Mouse (Mus musculus) liver, embryonic 16.5 days (tissue): Measurements from ENCODE around the gene Cldn16. TPM values are rescaled to one million over a fixed set of nuclear protein-coding genes. Genes with fewer than 3 reads are reported as not detected.
"Not testable (repeated sequence)": the region's sequence is repeated elsewhere in the genome, so short reads cannot be mapped to it uniquely, and the experiment has no call there.

Experiments
- ATAC-seq: fragments of 200-750 bp; cut with Nextera tagmentation; 2 replicates; pipeline ENCODE4 v1.8.0; 2017; ENCODE audit warnings: low read depth, mild to moderate bottlenecking, moderate number of reproducible peaks, moderate library complexity
- H3K27ac ChIP-seq: fragments of 300-500 bp; sonication (generic); 2 replicates; pipeline ENCODE4 v1.5.1; 2014; ENCODE audit warnings: mild to moderate bottlenecking, low read length
- H3K27me3 ChIP-seq: fragments of 300-500 bp; sonication (generic); 2 replicates; pipeline ENCODE4 v1.6.1; 2014; ENCODE audit warnings: low read depth, low read length, mixed read lengths; ENCODE audit not compliant: control insufficient read depth, insufficient read depth
- H3K36me3 ChIP-seq: fragments of 300-500 bp; sonication (generic); 2 replicates; pipeline ENCODE4 v1.6.1; 2014; ENCODE audit warnings: mild to moderate bottlenecking; ENCODE audit not compliant: control insufficient read depth, insufficient read depth
- H3K4me1 ChIP-seq: fragments of 300-500 bp; sonication (generic); 2 replicates; pipeline ENCODE4 v1.6.1; 2014; ENCODE audit warnings: low read depth, low read length, mixed read lengths; ENCODE audit not compliant: control insufficient read depth
- H3K4me2 ChIP-seq: fragments of 300-500 bp; sonication (generic); 2 replicates; pipeline ENCODE4 v1.6.1; 2014; ENCODE audit warnings: low read depth, low read length, mixed read lengths
- H3K4me3 ChIP-seq: fragments of 300-500 bp; sonication (generic); 2 replicates; pipeline ENCODE4 v1.5.1; 2014; ENCODE audit warnings: low read depth, mild to moderate bottlenecking, low read length
- H3K9ac ChIP-seq: fragments of 300-500 bp; sonication (generic); 2 replicates; pipeline ENCODE4 v1.6.1; 2014; ENCODE audit warnings: low read depth, low read length
- H3K9me3 ChIP-seq: fragments of 300-500 bp; sonication (generic); replicated peaks from 2 replicates; pipeline ENCODE4 v1.6.1; 2016; ENCODE audit warnings: low read length; ENCODE audit not compliant: control insufficient read depth
- WGBS: fragments of 180-500 bp; shearing (Covaris S2); extraction: QIAGEN DNeasy Blood & Tissue Kit; methylation state at CpG from one replicate; pipeline ENCODE4 v1.1.7; 2014; ENCODE audit not compliant: insufficient replicate concordance; 5-methylcytosine and 5-hydroxymethylcytosine counted together
- polyA plus RNA-seq: library from polyadenylated mRNA; unstranded; fragments of >200 nt; fragmentation: Nextera tagmentation; extraction: Ambion mirVana; gene quantifications from 2 replicates; pipeline ENCODE4 v1.2.1, GENCODE M21; 2015

Cldn16 gene
- polyA plus RNA-seq, 1 experiment from 2014 or later: not detected

GRCm38 (mm10) chr16:26454163-26454562 is 8.8 kb upstream of the Cldn16 start:
- Histone ChIP-seq H3K9ac (no peak overlapping the region), H3K4me1 (no peaks in the 10 kb centered on the region), H3K27me3 (no peaks in the 10 kb centered on the region), H3K36me3 (no peaks in the 10 kb centered on the region), H3K9me3 (no peaks in the 10 kb centered on the region), H3K4me2 (no peak overlapping the region), H3K27ac (no peak overlapping the region), H3K4me3 (no peak overlapping the region)
- no peak for ATAC-seq
- WGBS: 48% methylated on average over 3 of the region's 3 CpGs

GRCm38 (mm10) chr16:26456182-26456581 is 6.8 kb upstream of the Cldn16 start:
- Histone ChIP-seq H3K9me3 (no peaks in the 10 kb centered on the region), H3K4me2 (no peak overlapping the region), H3K36me3 (no peaks in the 10 kb centered on the region), H3K9ac (no peak overlapping the region), H3K4me3 (no peak overlapping the region), H3K4me1 (no peaks in the 10 kb centered on the region), H3K27ac (no peak overlapping the region), H3K27me3 (no peaks in the 10 kb centered on the region)
- 56% methylated on average over 2 of the region's 2 CpGs for WGBS
- no peak for ATAC-seq

- Histone ChIP-seq H3K27ac (no peak overlapping the region), H3K9ac (no peak overlapping the region), H3K4me1 (no peaks in the 10 kb centered on the region), H3K9me3 (no peaks in the 10 kb centered on the region; the same call in 1 of the 2 replicates), H3K27me3 (no peaks in the 10 kb centered on the region), H3K4me2 (no peak overlapping the region), H3K36me3 (no peaks in the 10 kb centered on the region), H3K4me3 (no peak overlapping the region)
- ATAC-seq: no peak
- WGBS: 65% methylated on average over 4 of the region's 4 CpGs
These were observed 3.6 kb downstream of the Cldn16 start for GRCm38 (mm10) chr16:26466535-26466934.

GRCm38 (mm10) chr16:26471254-26471653 is 8.3 kb downstream of the Cldn16 start:
- Histone ChIP-seq H3K9me3 (no peaks in the 10 kb centered on the region), H3K4me3 (no peak overlapping the region), H3K27ac (no peak overlapping the region), H3K27me3 (no peaks in the 10 kb centered on the region), H3K36me3 (no peaks in the 10 kb centered on the region), H3K4me2 (no peak overlapping the region), H3K9ac (no peak overlapping the region), H3K4me1 (no peaks in the 10 kb centered on the region)
- WGBS: 64% methylated on average over 4 of the region's 4 CpGs
- ATAC-seq: no peak

- no peak overlapping the region for H3K27ac ChIP-seq
- H3K9ac ChIP-seq: no peak overlapping the region
- H3K36me3 ChIP-seq: no peaks in the 10 kb centered on the region
- no peak for ATAC-seq
- H3K9me3 ChIP-seq: no peaks in the 10 kb centered on the region
- no peak overlapping the region for H3K4me2 ChIP-seq
- H3K4me1 ChIP-seq: no peaks in the 10 kb centered on the region
- no peaks in the 10 kb centered on the region for H3K27me3 ChIP-seq
- WGBS: 5% methylated on average over 2 of the region's 2 CpGs
- no peak overlapping the region for H3K4me3 ChIP-seq
These were observed 32.8 kb downstream of the Cldn16 start for GRCm38 (mm10) chr16:26495721-26496120.

GRCm38 (mm10) chr16:26499705-26500104 is 36.8 kb downstream of the Cldn16 start:
- H3K4me1 ChIP-seq, H3K4me3 ChIP-seq, H3K4me2 ChIP-seq, H3K27ac ChIP-seq, H3K9ac ChIP-seq, H3K9me3 ChIP-seq, H3K36me3 ChIP-seq, ATAC-seq, H3K27me3 ChIP-seq: not testable (repeated sequence)
- 66% methylated on average over 3 of the region's 3 CpGs for WGBS

GRCm38 (mm10) chr16:26500738-26501137 is 37.8 kb downstream of the Cldn16 start:
- H3K9me3 ChIP-seq: no peaks in the 10 kb centered on the region
- no peak overlapping the region for H3K27ac ChIP-seq
- H3K4me3 ChIP-seq: no peak overlapping the region
- no peak for ATAC-seq
- 51% methylated on average over 3 of the region's 3 CpGs for WGBS
- no peaks in the 10 kb centered on the region for H3K27me3 ChIP-seq
- H3K4me2 ChIP-seq: no peak overlapping the region
- H3K4me1 ChIP-seq: no peaks in the 10 kb centered on the region
- no peak overlapping the region for H3K9ac ChIP-seq
- no peaks in the 10 kb centered on the region for H3K36me3 ChIP-seq

GRCm38 (mm10) chr16:26504961-26505360 is 42.0 kb downstream of the Cldn16 start:
- H3K36me3 ChIP-seq: no peaks in the 10 kb centered on the region
- no peaks in the 10 kb centered on the region for H3K4me1 ChIP-seq
- ATAC-seq: no peak
- H3K4me3 ChIP-seq: no peak overlapping the region
- H3K27me3 ChIP-seq: no peaks in the 10 kb centered on the region
- no peak overlapping the region for H3K9ac ChIP-seq
- no peak overlapping the region for H3K27ac ChIP-seq
- WGBS: 65% methylated on average over 4 of the region's 4 CpGs
- H3K4me2 ChIP-seq: no peak overlapping the region
- H3K9me3 ChIP-seq: no peaks in the 10 kb centered on the region

GRCm38 (mm10) chr16:26519596-26519995 is 56.7 kb downstream of the Cldn16 start:
- H3K27ac ChIP-seq: no peak overlapping the region
- no peak overlapping the region for H3K9ac ChIP-seq
- no peak overlapping the region for H3K4me2 ChIP-seq
- ATAC-seq: no peak
- H3K36me3 ChIP-seq: no peaks in the 10 kb centered on the region
- H3K4me3 ChIP-seq: no peak overlapping the region
- no peaks in the 10 kb centered on the region for H3K4me1 ChIP-seq
- 36% methylated on average over 2 of the region's 2 CpGs for WGBS
- no peaks in the 10 kb centered on the region for H3K27me3 ChIP-seq
- no peaks in the 10 kb centered on the region for H3K9me3 ChIP-seq

GRCm38 (mm10) chr16:26525832-26526231 is 62.9 kb downstream of the Cldn16 start:
- H3K27ac ChIP-seq: no peak overlapping the region
- H3K4me1 ChIP-seq: no peaks in the 10 kb centered on the region
- H3K27me3 ChIP-seq: no peaks in the 10 kb centered on the region
- H3K4me3 ChIP-seq: no peak overlapping the region
- H3K4me2 ChIP-seq: no peak overlapping the region
- H3K36me3 ChIP-seq: no peaks in the 10 kb centered on the region
- no peak overlapping the region for H3K9ac ChIP-seq
- ATAC-seq: no peak
- 58% methylated on average over 5 of the region's 5 CpGs for WGBS
- H3K9me3 ChIP-seq: no peaks in the 10 kb centered on the region
